Mouse (Mus musculus): ENCODE results near the gene Dgka. TPM values are rescaled to one million over a fixed set of nuclear protein-coding genes. Genes with fewer than 3 reads are reported as not detected.
"Not testable (repeated sequence)": the region's sequence is repeated elsewhere in the genome, so short reads cannot be mapped to it uniquely, and the experiment has no call there.

Gene Dgka
- polyA plus RNA-seq, 1 experiment from 2014 or later: 5.0 TPM

DNA sequence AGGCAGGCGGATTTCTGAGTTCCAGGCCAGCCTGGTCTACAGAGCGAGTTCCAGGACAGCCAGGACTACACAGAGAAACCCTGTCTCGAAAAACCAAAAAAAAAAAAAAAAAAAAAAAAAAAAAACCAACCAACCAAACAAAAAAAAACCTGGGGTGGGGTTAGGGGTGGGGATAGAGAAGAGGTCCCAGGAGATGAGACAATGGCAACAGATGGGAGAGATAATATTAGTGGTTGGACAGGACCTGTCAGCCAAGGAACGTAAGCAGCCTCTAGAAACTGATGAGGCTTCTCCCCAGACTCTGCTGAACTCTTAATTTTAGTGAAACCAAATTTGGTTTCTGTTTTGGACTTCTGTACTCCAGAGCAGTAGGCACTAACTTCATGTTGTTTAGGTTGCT, 19.2 kb downstream of the Dgka start:
- H3K4me2 ChIP-seq (replicated peaks); H3K9ac ChIP-seq (replicated peaks); H3K27ac ChIP-seq; H3K9me3 ChIP-seq; H3K4me3 ChIP-seq (replicated peaks); H3K27me3 ChIP-seq; ATAC-seq; H3K36me3 ChIP-seq; H3K4me1 ChIP-seq (replicated peaks): not testable (repeated sequence)
- WGBS: 95% methylated on average over 3 of the region's 4 CpGs

DNA sequence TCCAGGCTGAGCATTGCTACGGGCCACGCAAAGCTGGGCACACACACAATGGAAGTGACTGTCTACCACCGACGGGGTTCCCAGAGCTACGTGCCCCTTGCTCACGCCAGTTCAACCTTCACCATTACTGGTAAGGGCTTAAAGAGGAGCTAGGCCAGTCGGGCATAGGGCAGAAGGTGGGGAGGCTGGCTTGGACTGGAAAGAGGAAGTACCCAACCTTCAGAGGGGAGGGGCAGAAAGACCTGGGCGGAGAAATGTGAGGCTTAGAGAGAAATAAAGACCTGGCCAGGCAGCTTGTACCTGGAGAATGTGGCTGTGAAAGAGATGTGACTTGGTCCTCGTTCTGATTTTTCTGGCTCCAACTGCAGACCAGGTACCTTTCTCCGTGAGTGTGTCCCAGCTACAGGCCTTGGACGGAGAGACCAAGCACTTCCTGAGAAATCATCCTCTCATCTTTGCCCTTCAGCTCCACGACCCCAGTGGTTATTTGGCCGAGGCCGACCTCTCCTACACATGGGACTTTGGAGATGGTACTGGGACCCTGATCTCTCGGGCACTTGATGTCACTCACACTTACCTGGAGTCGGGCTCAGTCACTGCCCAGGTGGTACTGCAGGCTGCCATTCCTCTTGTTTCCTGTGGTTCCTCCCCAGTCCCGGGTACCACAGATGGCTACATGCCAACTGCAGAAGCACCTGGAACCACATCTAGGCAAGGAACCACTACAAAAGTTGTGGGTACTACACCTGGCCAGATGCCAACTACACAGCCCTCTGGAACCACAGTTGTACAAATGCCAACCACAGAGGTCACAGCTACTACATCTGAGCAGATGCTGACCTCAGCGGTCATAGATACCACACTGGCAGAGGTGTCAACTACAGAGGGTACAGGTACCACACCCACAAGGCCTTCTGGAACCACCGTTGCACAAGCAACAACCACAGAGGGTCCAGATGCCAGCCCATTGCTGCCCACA, 28.8 kb downstream of the Dgka start:
- H3K36me3 ChIP-seq: no peaks in the 10 kb centered on the region
- no peak for ATAC-seq
- H3K27me3 ChIP-seq: no peaks in the 10 kb centered on the region
- H3K4me3 ChIP-seq (replicated peaks): no peak overlapping the region
- WGBS: 85% methylated on average over 19 of the region's 19 CpGs
- no peaks in the 10 kb centered on the region for H3K9me3 ChIP-seq
- no peak overlapping the region for H3K4me2 ChIP-seq (replicated peaks)
- no peaks in the 10 kb centered on the region for H3K4me1 ChIP-seq (replicated peaks)
- no peak overlapping the region for H3K27ac ChIP-seq
- no peak overlapping the region for H3K9ac ChIP-seq (replicated peaks)

DNA sequence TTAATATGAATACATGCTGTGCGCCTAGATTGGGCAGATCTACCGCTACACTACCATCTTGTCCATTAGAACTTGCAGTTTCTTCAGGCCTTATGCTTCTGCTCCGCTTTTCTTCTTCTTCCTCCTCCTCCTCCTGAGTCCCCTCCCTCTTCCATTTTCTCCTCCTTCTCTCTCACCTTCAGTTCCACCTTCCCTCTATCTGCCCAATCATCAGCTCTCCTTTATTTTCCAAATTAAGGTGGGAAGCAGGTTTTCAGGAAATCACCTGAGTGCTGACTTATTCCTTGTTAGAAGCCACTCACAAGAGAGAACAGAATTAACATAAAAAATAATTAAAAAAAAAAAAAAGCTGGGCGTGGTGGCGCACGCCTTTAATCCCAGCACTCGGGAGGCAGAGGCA, 33.3 kb downstream of the Dgka start:
- not testable (repeated sequence) for H3K4me3 ChIP-seq (replicated peaks); H3K36me3 ChIP-seq; H3K9me3 ChIP-seq; ATAC-seq; H3K9ac ChIP-seq (replicated peaks); H3K4me2 ChIP-seq (replicated peaks); H3K4me1 ChIP-seq (replicated peaks); H3K27ac ChIP-seq; H3K27me3 ChIP-seq
- 96% methylated on average over 7 of the region's 7 CpGs for WGBS

DNA sequence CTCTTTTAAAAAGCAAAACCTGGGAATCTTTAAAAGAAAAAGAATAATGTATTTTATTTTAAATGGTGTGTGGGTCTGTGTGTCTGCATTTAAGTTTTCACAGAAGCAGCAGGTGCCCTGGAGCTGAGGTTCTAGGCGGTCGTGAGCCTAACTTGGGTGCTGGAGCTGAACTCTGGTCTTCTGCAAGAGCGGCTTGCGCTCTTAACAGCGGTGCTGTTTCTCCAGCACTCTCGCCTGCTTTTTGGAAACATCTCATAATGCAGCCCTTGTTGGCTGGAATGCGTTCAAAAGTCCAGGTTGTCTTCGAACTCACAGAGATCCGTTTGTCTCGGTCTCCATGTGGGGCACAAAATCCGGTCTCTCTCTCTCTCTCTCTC, 39.4 kb downstream of the Dgka start:
- peaks cover 16% of the 10 kb centered on the region for H3K4me1 ChIP-seq (replicated peaks)
- H3K4me3 ChIP-seq (replicated peaks): peak overlapping the region; percentile 73
- 0 out of 2 replicates have a peak, but pooled peaks cover 3% of the 10 kb centered on the region for H3K36me3 ChIP-seq
- peak overlapping the region; percentile 89 for H3K4me2 ChIP-seq (replicated peaks)
- peak; percentile 58 for ATAC-seq
- peak overlapping the region; percentile 51 for H3K9ac ChIP-seq (replicated peaks)
- 11% methylated on average over 11 of the region's 11 CpGs for WGBS
- H3K27me3 ChIP-seq: peaks cover 3% of the 10 kb centered on the region; the same call in 1 of the 2 replicates
- no peak overlapping the region for H3K27ac ChIP-seq
- H3K9me3 ChIP-seq: no peaks in the 10 kb centered on the region

DNA sequence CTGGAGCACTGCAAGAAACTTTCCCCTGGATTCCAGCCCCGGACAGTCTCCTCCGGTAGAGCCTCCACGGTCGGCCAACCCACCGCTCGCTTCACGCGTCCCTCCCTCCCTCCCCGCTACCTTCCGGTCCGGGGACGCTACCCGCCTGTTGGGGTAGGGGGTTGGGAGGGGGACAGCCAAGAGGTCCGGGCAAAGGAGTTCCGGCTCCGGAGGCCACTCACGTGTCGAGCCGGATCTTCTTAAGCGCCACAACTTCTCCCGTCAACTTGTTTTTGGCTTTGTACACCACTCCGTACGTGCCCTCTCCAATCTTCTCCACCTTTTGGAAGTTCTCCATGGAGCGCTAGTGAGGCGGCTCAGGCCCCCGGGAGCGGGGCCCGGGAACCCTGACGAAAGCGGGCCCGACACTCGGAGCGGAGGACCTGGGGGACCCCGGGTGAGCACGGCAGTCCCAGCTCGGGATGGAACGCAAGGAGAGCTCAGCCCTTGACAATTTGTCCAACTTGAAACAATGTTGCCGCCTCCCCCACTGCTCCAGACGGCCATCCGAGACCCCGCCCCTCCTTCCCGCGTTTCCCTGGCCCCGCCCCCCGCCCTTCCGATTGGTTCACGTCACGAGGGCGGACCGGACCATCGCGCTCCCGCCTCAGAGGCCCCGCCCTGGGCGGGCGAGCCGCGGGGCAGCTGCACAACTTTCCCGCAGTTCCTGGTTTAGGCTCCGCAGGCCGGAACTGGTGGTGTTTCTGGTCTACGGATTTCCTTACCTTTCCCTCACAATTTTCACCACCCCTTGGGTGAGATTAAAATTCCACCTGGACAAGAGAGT, 40.0 kb downstream of the Dgka start, which contains the start of gene Cdk2:
Gene Cdk2 (minus strand): TSS at position 541 of the 826 bp plus-strand sequence.
- Histone ChIP-seq H3K4me1 (replicated peaks) (peaks cover 16% of the 10 kb centered on the region), H3K4me3 (replicated peaks) (peak within 1 kb of the TSS; percentile 73), H3K4me2 (replicated peaks) (peak within 1 kb of the TSS; percentile 89), H3K27me3 (peaks cover 3% of the 10 kb centered on the region; the same call in 1 of the 2 replicates), H3K9me3 (no peaks in the 10 kb centered on the region), H3K9ac (replicated peaks) (peak within 1 kb of the TSS; percentile 71), H3K36me3 (0 out of 2 replicates have a peak, but pooled peaks cover 3% of the 10 kb centered on the region), H3K27ac (peak within 1 kb of the TSS; percentile 68)
- under 1% methylated on average over 62 of the region's 62 CpGs for WGBS
- peak; percentile 95 for ATAC-seq

DNA sequence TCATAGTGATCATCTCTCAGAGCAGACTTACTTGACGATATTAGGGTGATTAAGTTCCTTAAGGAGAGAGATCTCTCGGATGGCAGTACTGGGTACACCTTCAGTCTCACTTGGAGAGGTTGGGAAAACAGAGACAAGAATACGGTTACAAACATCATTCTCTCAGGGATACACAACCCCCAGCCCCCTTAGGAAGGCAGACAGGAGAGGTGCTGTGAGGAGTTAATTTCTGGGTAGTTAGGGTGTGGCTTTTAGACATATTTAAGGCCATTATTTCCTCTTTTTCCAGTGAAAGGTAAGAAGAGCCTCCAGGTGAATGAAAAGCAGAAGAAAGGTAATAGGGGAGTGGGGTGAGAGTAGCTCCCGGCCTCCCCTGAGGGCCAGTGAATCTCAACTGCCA, 40.8 kb downstream of the Dgka start, which contains the start of gene Pmel:
Gene Pmel (plus strand): TSS at position 301 of the 400 bp plus-strand sequence.
- Histone ChIP-seq H3K27ac (peak within 1 kb of the TSS; percentile 68), H3K9ac (replicated peaks) (peak within 1 kb of the TSS; percentile 71), H3K36me3 (0 out of 2 replicates have a peak, but pooled peaks cover 3% of the 10 kb centered on the region), H3K4me3 (replicated peaks) (peak within 1 kb of the TSS; percentile 73), H3K27me3 (peaks cover 3% of the 10 kb centered on the region; the same call in 1 of the 2 replicates), H3K9me3 (no peaks in the 10 kb centered on the region), H3K4me2 (replicated peaks) (peak within 1 kb of the TSS; percentile 89), H3K4me1 (replicated peaks) (peaks cover 16% of the 10 kb centered on the region)
- ATAC-seq: no peak
- WGBS: 17% methylated on average over 4 of the region's 4 CpGs

DNA sequence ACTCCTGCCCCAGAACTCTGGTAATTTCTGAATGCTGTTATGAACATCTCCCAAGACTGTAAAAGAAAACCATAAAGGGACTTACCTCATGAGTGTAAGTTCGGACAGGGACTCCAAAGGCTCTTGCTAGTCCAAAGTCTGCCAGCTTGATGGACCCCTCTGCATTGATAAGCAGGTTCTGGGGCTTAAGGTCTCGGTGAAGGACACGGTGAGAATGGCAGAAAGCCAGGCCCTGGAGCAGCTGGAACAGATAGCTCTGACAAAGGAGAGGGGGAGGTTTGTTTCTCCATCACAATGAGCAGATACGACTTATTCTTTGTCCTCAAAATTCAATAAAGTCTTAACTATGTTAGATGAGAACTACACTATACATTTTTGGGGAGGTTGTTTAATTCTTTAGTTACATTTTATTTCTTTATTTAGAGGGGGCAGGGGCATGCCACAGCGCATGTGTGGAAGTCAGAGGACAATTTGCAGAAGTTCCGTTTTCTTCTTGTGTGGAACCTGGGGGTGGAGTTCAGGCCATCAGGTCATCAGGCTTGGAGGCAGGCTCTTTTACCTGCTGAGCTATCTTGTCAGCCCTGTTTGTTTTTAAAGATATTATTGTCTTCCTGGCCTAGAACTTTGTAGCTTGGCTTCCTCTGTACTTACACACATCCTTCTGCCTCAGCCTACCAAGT, 42.2 kb downstream of the Dgka start:
- H3K27ac ChIP-seq: no peak overlapping the region
- H3K27me3 ChIP-seq: peaks cover 3% of the 10 kb centered on the region; the same call in 1 of the 2 replicates
- no peaks in the 10 kb centered on the region for H3K9me3 ChIP-seq
- no peak for ATAC-seq
- no peak overlapping the region for H3K4me3 ChIP-seq (replicated peaks)
- H3K9ac ChIP-seq (replicated peaks): no peak overlapping the region
- H3K4me2 ChIP-seq (replicated peaks): no peak overlapping the region
- H3K36me3 ChIP-seq: 0 out of 2 replicates have a peak, but pooled peaks cover 3% of the 10 kb centered on the region
- 84% methylated on average over 6 of the region's 6 CpGs for WGBS
- peaks cover 16% of the 10 kb centered on the region for H3K4me1 ChIP-seq (replicated peaks)

DNA sequence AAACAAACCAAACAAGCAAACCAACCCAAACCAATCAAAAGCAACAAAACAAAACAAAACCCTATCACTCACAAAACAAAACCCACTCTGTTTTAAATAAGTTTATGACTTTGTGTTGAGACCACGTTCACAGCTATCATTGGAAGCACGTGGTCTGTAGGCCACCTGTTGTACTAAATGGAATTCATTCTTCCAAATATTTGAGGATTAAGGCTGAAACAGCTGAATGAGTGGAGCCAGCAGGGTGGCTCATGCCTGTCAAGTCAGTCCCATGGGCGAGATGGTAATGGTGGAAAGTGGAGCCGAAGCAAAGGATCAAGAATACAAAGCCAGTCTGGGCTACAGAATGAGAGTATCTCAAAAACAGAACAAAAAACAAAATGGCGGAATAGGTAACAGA, 43.9 kb downstream of the Dgka start:
- peaks cover 19% of the 10 kb centered on the region for H3K4me1 ChIP-seq (replicated peaks)
- 76% methylated on average over 5 of the region's 5 CpGs for WGBS
- 0 out of 2 replicates have a peak, but pooled peaks cover 3% of the 10 kb centered on the region for H3K36me3 ChIP-seq
- no peaks in the 10 kb centered on the region for H3K27me3 ChIP-seq
- H3K4me2 ChIP-seq (replicated peaks): no peak overlapping the region
- no peak for ATAC-seq
- H3K9me3 ChIP-seq: no peaks in the 10 kb centered on the region
- H3K27ac ChIP-seq: no peak overlapping the region
- H3K4me3 ChIP-seq (replicated peaks): no peak overlapping the region
- H3K9ac ChIP-seq (replicated peaks): no peak overlapping the region

DNA sequence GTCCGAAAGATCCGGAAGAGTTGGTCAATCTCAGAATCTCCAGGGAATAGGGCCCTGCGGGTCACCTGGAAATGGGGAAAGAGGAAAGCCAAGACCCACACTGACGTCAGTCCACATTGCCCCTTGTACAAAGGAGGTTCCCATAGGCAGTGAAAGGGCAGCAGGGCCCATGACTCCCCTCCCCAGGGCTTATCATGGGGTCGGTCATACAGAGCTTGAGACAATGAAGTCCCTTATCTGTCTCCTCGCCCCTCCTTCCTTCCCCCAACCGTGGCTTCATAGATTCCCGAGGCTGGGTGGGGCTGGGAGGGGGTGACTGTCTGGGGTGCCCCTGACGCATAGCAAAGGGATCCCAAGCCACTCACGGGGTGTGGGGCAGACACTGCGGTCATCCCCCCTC, 45.0 kb downstream of the Dgka start:
- Histone ChIP-seq H3K27ac (no peak overlapping the region), H3K9ac (replicated peaks) (no peak overlapping the region)
- 88% methylated on average over 11 of the region's 11 CpGs for WGBS

DNA sequence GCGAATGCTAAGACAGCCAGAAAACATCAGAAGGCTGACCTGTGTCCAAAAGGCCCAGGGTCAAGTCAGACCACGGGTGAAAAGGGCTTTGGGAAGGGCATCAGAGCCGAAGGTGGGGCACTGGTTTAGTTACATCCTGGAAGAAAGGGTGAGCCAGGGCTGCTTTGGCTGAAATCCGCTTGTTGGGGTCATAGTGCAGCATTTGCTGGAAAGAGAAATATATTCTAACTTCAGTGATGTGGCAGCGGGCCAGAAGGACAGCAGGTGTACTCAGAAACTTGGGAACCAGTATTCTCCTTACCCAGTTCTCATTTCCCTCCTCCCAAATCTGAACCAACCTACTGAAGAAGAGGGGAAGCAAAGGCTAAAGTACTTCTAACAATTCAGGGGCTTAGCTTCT, 45.6 kb downstream of the Dgka start:
- H3K36me3 ChIP-seq: 0 out of 2 replicates have a peak, but pooled peaks cover 3% of the 10 kb centered on the region
- WGBS: 84% methylated on average over 5 of the region's 5 CpGs
- no peak overlapping the region for H3K4me3 ChIP-seq (replicated peaks)
- no peak overlapping the region for H3K9ac ChIP-seq (replicated peaks)
- no peak overlapping the region for H3K27ac ChIP-seq
- no peak overlapping the region for H3K4me2 ChIP-seq (replicated peaks)
- no peaks in the 10 kb centered on the region for H3K27me3 ChIP-seq
- H3K9me3 ChIP-seq: no peaks in the 10 kb centered on the region
- no peak for ATAC-seq
- H3K4me1 ChIP-seq (replicated peaks): peaks cover 22% of the 10 kb centered on the region

More for the DNA sequence above, 45.0 kb downstream of the Dgka start:
- Histone ChIP-seq H3K4me3 (replicated peaks) (no peak overlapping the region), H3K4me2 (replicated peaks) (no peak overlapping the region), H3K9me3 (no peaks in the 10 kb centered on the region), H3K4me1 (replicated peaks) (peaks cover 23% of the 10 kb centered on the region), H3K36me3 (0 out of 2 replicates have a peak, but pooled peaks cover 3% of the 10 kb centered on the region), H3K27me3 (no peaks in the 10 kb centered on the region)
- ATAC-seq: no peak

DNA sequence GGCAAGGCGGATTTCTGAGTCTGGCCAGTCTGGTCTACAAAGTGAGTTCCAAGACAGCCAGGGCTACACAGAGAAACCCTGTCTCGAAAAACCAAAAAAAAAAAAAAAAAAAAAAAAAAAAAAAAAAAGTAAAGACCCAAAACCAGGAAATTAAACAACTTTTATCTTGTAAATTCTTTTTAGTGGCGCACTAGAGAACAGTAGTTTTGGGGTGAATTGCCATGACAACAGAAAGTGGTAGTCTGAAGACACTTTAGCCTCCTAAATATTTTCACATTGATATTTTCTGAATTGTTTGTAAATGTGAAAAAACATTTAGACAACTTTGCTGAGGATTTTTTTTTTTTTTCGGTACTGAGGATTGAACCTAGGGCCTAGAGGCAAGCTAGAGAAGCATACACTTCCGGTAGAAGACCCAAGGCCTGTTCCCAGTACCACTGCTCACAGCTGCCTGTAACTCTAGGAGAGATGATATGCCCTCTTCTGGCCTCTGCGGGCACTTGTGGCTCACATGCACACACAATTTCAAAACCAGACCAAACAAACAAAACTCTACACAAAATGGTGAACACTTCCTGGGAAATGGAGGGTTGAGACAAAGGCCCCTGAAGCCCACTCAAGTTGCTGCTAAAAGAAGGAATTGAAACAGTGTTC, 47.5 kb downstream of the Dgka start:
- no peak for ATAC-seq
- Histone ChIP-seq H3K27ac (peak overlapping the region; percentile 77; the same call in 1 of the 2 replicates), H3K4me2 (replicated peaks) (peak overlapping the region; percentile 63), H3K9me3 (no peaks in the 10 kb centered on the region), H3K36me3 (0 out of 2 replicates have a peak, but pooled peaks cover 3% of the 10 kb centered on the region), H3K9ac (replicated peaks) (no peak overlapping the region), H3K4me1 (replicated peaks) (peaks cover 16% of the 10 kb centered on the region), H3K27me3 (no peaks in the 10 kb centered on the region), H3K4me3 (replicated peaks) (peak overlapping the region; percentile 40)
- WGBS: 86% methylated on average over 6 of the region's 6 CpGs

Data from midbrain, embryonic 13.5 days (tissue).